Mouse (Mus musculus) embryo, embryonic 10 days (tissue): Measurements from ENCODE around the gene Npc1l1.

Experiments
- DNase-seq: peaks from one replicate; pipeline ENCODE4 v3.0.0-alpha.2; 2015; ENCODE audit warnings: low spot score

The Npc1l1 gene

DNA sequence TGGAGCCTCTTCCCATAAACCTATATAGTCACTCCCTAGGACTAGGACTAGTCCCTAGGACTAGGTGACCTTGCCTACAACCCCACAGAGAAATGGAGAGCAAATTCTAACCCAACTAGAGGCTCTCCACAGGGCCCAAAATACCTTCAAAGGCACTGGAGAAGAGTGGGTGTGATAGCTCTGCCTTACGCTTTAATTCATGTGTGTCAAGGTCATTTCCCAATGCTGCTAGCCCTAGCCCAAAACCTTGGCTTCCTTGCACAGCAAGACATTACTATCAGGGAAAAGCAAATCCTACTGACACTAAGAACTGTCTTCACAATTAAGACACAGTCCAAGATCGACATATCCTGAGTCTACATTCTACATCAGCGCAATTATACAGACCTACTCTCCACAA, 66.9 kb downstream of the Npc1l1 start:
- no peak for DNase-seq

GRCm38 (mm10) chr11:6161549-6161948, 68.4 kb downstream of the Npc1l1 start:
- DNase-seq: no peak
